Mouse (Mus musculus) liver, embryonic 15.5 days (tissue): ENCODE results near the gene Cdc20b. TPM values are rescaled to one million over a fixed set of nuclear protein-coding genes. Genes with fewer than 3 reads are reported as not detected.

Source experiments
- ATAC-seq: fragments of 200-750 bp; cut with Nextera tagmentation; 2 replicates; pipeline ENCODE4 v1.8.0; 2017; ENCODE audit warnings: moderate number of reproducible peaks, mild to moderate bottlenecking, moderate library complexity; ENCODE audit not compliant: insufficient read depth
- H3K27ac ChIP-seq: fragments of 300-500 bp; sonication (generic); replicated peaks from 2 replicates; pipeline ENCODE4 v1.5.1; 2015; ENCODE audit warnings: mild to moderate bottlenecking, inconsistent platforms
- H3K27me3 ChIP-seq: fragments of 300-500 bp; sonication (generic); 2 replicates; pipeline ENCODE4 v1.6.1; 2015; ENCODE audit warnings: mild to moderate bottlenecking, inconsistent platforms
- H3K36me3 ChIP-seq: fragments of 300-500 bp; sonication (generic); replicated peaks from 2 replicates; pipeline ENCODE4 v1.6.1; 2015; ENCODE audit warnings: moderate library complexity, mild to moderate bottlenecking, inconsistent platforms
- H3K4me1 ChIP-seq: fragments of 300-500 bp; sonication (generic); replicated peaks from 2 replicates; pipeline ENCODE4 v1.6.1; 2015; ENCODE audit warnings: inconsistent platforms
- H3K4me2 ChIP-seq: fragments of 300-500 bp; sonication (generic); 2 replicates; pipeline ENCODE4 v1.6.1; 2015; ENCODE audit warnings: moderate library complexity, mild to moderate bottlenecking, inconsistent platforms
- H3K4me3 ChIP-seq: fragments of 300-500 bp; sonication (generic); replicated peaks from 2 replicates; pipeline ENCODE4 v1.5.1; 2015; ENCODE audit warnings: mild to moderate bottlenecking, inconsistent platforms
- H3K9ac ChIP-seq: fragments of 300-500 bp; sonication (generic); 2 replicates; pipeline ENCODE4 v1.6.1; 2015; ENCODE audit warnings: moderate library complexity, mild to moderate bottlenecking, inconsistent platforms
- H3K9me3 ChIP-seq: fragments of 300-500 bp; sonication (generic); replicated peaks from 2 replicates; pipeline ENCODE4 v1.6.1; 2016; ENCODE audit warnings: inconsistent platforms
- WGBS: fragments of 180-500 bp; shearing (Covaris S2); methylation state at CpG from one replicate; pipeline ENCODE4 v1.1.7; 2015; ENCODE audit warnings: mixed read lengths; ENCODE audit not compliant: insufficient replicate concordance; 5-methylcytosine and 5-hydroxymethylcytosine counted together
- polyA plus RNA-seq: library from polyadenylated mRNA; unstranded; fragments of >200 nt; fragmentation: Nextera tagmentation; extraction: Ambion mirVana; gene quantifications from 2 replicates; pipeline ENCODE4 v1.2.1, GENCODE M21; 2015

Gene Cdc20b
- polyA plus RNA-seq: not detected in 2 replicates

GRCm38 (mm10) chr13:113034950-113035421, at the start of gene Cdc20b:
Gene Cdc20b (plus strand): TSS chr13:113035111.
- peak; percentile 73 for ATAC-seq
- peaks cover 81% of the 10 kb centered on the region for H3K27me3 ChIP-seq

GRCm38 (mm10) chr13:112985605-112986450, 49.1 kb upstream of the Cdc20b start:
- H3K4me3 ChIP-seq: no peak overlapping the region
- ATAC-seq: no peak
- 13% methylated on average over 18 of the region's 18 CpGs for WGBS
- no peak overlapping the region for H3K4me2 ChIP-seq
- H3K27ac ChIP-seq: no peak overlapping the region
- H3K9me3 ChIP-seq: no peaks in the 10 kb centered on the region
- H3K36me3 ChIP-seq: no peaks in the 10 kb centered on the region
- H3K9ac ChIP-seq: no peak overlapping the region
- H3K4me1 ChIP-seq: peaks cover 21% of the 10 kb centered on the region
- H3K27me3 ChIP-seq: peaks cover 94% of the 10 kb centered on the region

More at GRCm38 (mm10) chr13:113034950-113035421, at the start of gene Cdc20b:
- Histone ChIP-seq H3K9me3 (no peaks in the 10 kb centered on the region), H3K27ac (no peak within 1 kb of the TSS), H3K9ac (peak within 1 kb of the TSS; percentile 21), H3K36me3 (no peaks in the 10 kb centered on the region), H3K4me1 (peaks cover 23% of the 10 kb centered on the region), H3K4me2 (peak within 1 kb of the TSS; percentile 86), H3K4me3 (peak within 1 kb of the TSS; percentile 56)
- WGBS: under 1% methylated on average over 46 of the region's 46 CpGs

DNA sequence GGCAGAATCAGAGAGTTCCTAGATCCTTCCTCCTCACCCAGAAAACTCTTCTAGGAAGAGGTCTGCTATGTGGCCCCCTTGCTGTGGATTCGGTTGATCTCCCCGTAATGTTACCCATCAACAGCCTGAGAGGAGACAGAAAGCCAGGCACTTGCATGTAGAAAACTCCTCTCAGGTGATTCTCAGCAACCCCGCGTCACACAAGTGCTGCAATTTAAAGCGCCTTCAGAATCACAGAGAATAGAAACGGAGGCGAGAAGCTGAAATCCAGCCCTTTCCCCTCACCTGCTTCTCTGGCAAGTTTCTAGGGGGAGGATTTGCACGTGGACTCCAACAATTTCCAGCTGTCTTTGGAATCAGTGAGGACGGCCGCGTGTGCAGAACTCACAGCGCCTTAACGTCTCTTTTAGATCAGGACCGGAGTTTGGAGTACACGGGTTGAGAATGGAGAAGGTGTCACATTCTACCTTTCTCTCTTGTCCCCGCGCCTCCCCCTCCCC, 48.4 kb upstream of the Cdc20b start:
- H3K4me2 ChIP-seq: 0 out of 2 replicates have a peak overlapping the region, but pooled peaks have one; percentile 75
- H3K36me3 ChIP-seq: no peaks in the 10 kb centered on the region
- peaks cover 21% of the 10 kb centered on the region for H3K4me1 ChIP-seq
- H3K9me3 ChIP-seq: no peaks in the 10 kb centered on the region
- no peak overlapping the region for H3K27ac ChIP-seq
- WGBS: 3% methylated on average over 17 of the region's 17 CpGs
- H3K4me3 ChIP-seq: no peak overlapping the region
- no peak overlapping the region for H3K9ac ChIP-seq
- no peak for ATAC-seq
- peaks cover 95% of the 10 kb centered on the region for H3K27me3 ChIP-seq

- H3K4me2 ChIP-seq: peak within 1 kb of the TSS; percentile 75
- no peaks in the 10 kb centered on the region for H3K9me3 ChIP-seq
- no peaks in the 10 kb centered on the region for H3K36me3 ChIP-seq
- ATAC-seq: peak; percentile 91
- H3K9ac ChIP-seq: peak within 1 kb of the TSS; percentile 21; the same call in 1 of the 2 replicates
- under 1% methylated on average over 47 of the region's 47 CpGs for WGBS
- no peak within 1 kb of the TSS for H3K27ac ChIP-seq
- peak within 1 kb of the TSS; percentile 51 for H3K4me3 ChIP-seq
- H3K4me1 ChIP-seq: peaks cover 21% of the 10 kb centered on the region
- H3K27me3 ChIP-seq: peaks cover 91% of the 10 kb centered on the region
These were observed 47.4 kb upstream of the Cdc20b start, which contains the start of gene Ccno for GRCm38 (mm10) chr13:112987532-112987943. Gene Ccno (plus strand): TSS chr13:112987802.

- Histone ChIP-seq H3K27ac (no peak overlapping the region), H3K9ac (peak overlapping the region; percentile 21; the same call in 1 of the 2 replicates), H3K36me3 (no peaks in the 10 kb centered on the region), H3K27me3 (peaks cover 91% of the 10 kb centered on the region), H3K9me3 (no peaks in the 10 kb centered on the region), H3K4me1 (peaks cover 21% of the 10 kb centered on the region), H3K4me3 (peak overlapping the region; percentile 51), H3K4me2 (peak overlapping the region; percentile 75)
- WGBS: under 1% methylated on average over 39 of the region's 39 CpGs
- ATAC-seq: peak; percentile 11
These were observed 46.9 kb upstream of the Cdc20b start for GRCm38 (mm10) chr13:112987991-112988390.

DNA sequence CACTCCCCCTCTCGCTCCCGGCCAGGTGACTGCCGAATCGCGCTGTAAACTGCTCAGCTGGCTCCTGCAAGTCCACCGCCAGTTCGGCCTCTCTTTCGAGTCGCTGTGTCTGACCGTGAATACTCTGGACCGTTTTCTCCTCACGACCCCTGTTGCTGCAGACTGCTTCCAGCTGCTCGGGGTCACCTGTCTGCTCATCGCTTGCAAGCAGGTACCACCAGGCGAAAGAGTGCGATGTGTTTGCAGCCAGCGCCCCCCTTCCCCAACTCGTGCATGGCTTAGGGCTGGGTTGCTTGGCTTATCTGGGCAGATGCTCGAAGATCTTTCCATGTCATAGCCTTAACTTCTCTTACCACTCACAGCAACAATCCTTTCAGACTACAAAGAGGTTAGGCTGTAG, 46.0 kb upstream of the Cdc20b start:
- 1% methylated on average over 19 of the region's 19 CpGs for WGBS
- H3K4me1 ChIP-seq: peaks cover 28% of the 10 kb centered on the region
- no peak overlapping the region for H3K27ac ChIP-seq

DNA sequence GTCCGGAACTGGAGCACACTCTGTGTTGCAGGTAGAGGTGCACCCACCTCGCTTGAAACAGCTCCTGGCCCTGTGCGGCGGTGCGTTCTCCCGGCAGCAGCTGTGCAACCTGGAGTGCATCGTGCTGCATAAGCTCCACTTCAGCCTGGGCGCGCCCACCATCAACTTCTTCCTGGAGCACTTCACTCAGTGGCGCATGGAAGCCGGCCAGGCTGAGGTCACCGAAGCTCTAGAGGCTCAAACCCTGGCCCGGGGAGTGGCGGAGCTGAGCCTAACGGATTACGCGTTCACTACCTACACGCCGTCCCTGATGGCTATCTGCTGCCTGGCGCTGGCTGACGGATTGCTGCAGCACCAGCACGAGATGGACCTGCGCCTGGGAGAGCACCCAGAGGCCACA, 45.4 kb upstream of the Cdc20b start:
- no peaks in the 10 kb centered on the region for H3K36me3 ChIP-seq
- H3K4me1 ChIP-seq: peaks cover 31% of the 10 kb centered on the region
- no peak for ATAC-seq
- H3K27ac ChIP-seq: no peak overlapping the region
- H3K9ac ChIP-seq: no peak overlapping the region
- H3K9me3 ChIP-seq: no peaks in the 10 kb centered on the region
- H3K4me2 ChIP-seq: peak overlapping the region; percentile 42
- H3K27me3 ChIP-seq: peaks cover 92% of the 10 kb centered on the region
- WGBS: 1% methylated on average over 23 of the region's 23 CpGs
- peak overlapping the region; percentile 15 for H3K4me3 ChIP-seq

More for the DNA sequence above, 46.0 kb upstream of the Cdc20b start:
- Histone ChIP-seq H3K4me3 (peak overlapping the region; percentile 51), H3K4me2 (peak overlapping the region; percentile 75), H3K9ac (no peak overlapping the region), H3K36me3 (no peaks in the 10 kb centered on the region), H3K27me3 (peaks cover 91% of the 10 kb centered on the region), H3K9me3 (no peaks in the 10 kb centered on the region)
- ATAC-seq: no peak

DNA sequence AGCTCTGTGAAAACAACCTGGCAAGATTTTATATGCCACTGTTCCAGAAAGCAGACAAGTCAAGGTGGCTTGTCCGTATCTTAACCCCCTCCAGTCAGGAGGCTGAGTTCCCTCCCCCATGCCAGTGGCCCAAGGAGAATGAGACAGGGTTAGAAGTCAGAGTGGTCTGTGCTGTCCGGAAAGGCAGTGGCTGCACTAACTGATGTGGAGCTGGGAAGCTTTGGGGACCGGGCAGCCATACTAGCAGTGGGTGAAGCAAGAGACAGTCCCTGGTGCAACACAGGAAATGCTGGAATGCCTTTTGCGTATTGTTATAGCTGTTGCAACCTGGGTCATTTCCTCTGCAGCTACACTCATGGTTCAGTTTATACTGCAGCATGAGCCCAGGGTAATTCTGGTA, 44.6 kb upstream of the Cdc20b start:
- Histone ChIP-seq H3K27me3 (peaks cover 96% of the 10 kb centered on the region), H3K4me2 (peak overlapping the region; percentile 23; the same call in 1 of the 2 replicates)

DNA sequence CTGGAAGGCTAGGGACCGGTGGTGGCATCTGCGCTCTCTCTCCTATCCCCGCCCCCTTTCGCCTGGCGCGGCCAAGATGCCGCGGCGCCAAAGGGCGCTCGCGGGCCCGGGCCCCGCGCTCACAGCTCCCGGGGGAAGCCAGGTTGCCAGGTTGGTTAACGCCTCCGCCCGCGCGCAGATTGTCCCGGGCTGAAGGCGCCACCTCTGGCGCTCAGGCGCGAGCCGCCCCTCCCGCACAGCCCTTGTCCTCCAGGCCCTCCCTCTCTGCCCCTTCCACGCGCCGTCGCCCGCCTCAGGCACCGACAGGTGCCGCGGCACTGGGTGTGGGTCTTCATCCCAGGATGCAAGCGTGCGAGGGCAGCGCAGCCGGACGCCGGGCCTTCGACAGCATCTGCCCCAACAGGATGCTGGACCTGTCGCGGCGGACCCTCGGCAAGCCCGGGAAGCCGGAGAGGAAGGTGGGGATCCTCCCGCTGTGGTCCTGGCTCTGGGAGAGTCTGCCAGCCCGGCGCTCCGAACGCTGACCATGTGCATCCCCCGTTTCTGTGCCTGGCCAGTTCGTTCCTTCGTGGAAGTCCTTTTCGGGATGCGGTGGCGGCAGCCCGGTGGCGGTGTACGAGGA, 41.3 kb upstream of the Cdc20b start, which contains the start of gene Mcidas:
Gene Mcidas, plus strand, starts transcription at position 315 of the 622 bp plus-strand sequence.
- Histone ChIP-seq H3K4me3 (peak within 1 kb of the TSS; percentile 40), H3K9me3 (no peaks in the 10 kb centered on the region), H3K4me1 (peaks cover 15% of the 10 kb centered on the region), H3K4me2 (peak within 1 kb of the TSS; percentile 61), H3K9ac (no peak within 1 kb of the TSS), H3K27ac (no peak within 1 kb of the TSS), H3K27me3 (peaks cover 96% of the 10 kb centered on the region), H3K36me3 (no peaks in the 10 kb centered on the region)
- WGBS: 1% methylated on average over 63 of the region's 63 CpGs
- ATAC-seq: no peak

More for the DNA sequence above, 44.6 kb upstream of the Cdc20b start:
- Histone ChIP-seq H3K4me3 (no peak overlapping the region), H3K27ac (no peak overlapping the region), H3K9ac (no peak overlapping the region), H3K36me3 (no peaks in the 10 kb centered on the region), H3K4me1 (peaks cover 31% of the 10 kb centered on the region), H3K9me3 (no peaks in the 10 kb centered on the region)
- no peak for ATAC-seq
- 7% methylated on average over 4 of the region's 4 CpGs for WGBS

GRCm38 (mm10) chr13:112994191-112994590, 40.7 kb upstream of the Cdc20b start:
- ATAC-seq: peak; percentile 11; the same call in 1 of the 2 replicates

More at GRCm38 (mm10) chr13:112994191-112994590, 40.7 kb upstream of the Cdc20b start:
- Histone ChIP-seq H3K27me3 (peaks cover 96% of the 10 kb centered on the region), H3K36me3 (no peaks in the 10 kb centered on the region), H3K4me2 (peak overlapping the region; percentile 61), H3K4me1 (peaks cover 10% of the 10 kb centered on the region), H3K4me3 (peak overlapping the region; percentile 40), H3K9ac (no peak overlapping the region), H3K27ac (no peak overlapping the region), H3K9me3 (no peaks in the 10 kb centered on the region)
- under 1% methylated on average over 25 of the region's 25 CpGs for WGBS
